Mouse (Mus musculus): ENCODE measurements around the gene Tmem140. TPM values are rescaled to one million over a fixed set of nuclear protein-coding genes. Genes with fewer than 3 reads are reported as not detected.

Tmem140 gene
- polyA plus RNA-seq, 1 experiment from 2014 or later, result 1.2 TPM

DNA sequence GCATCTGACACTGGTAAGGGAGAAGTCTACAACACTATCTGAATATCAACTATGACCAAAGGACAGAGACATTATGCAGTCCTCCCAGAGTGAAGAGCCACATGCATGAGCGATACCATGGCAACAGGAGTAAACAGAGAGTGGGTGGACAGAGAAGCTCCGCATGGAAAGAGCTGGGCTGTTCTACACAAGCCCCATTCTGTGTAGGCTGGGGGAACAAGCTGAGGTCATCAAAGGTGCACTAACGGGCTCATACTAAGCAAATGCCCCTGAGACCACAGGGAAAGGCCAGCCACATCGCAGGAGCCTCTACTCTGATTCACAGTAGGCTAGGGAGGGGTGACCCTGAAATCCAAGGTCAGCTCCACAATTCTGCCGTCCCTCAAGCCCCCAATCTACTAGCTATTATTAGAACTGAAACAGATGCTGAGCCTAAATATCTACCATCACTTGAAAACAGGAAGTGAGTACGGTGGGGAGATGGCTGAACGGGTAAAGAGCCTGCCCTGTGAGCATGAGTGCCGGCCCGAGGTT lies 39.0 kb downstream of the Tmem140 start:
- ATAC-seq (replicated peaks; ENCODE audit: low FRiP score, low TSS enrichment, low read depth), result no peak
- WGBS, result 55% methylated on average over 9 of the region's 9 CpGs
- Histone ChIP-seq H3K9ac (ENCODE audit: low read length) (no peak overlapping the region), H3K27ac (ENCODE audit: low read depth) (no peak overlapping the region), H3K36me3 (ENCODE audit: control insufficient read depth, insufficient read depth, low read length) (peaks cover 67% of the 10 kb centered on the region), H3K4me2 (ENCODE audit: low read length) (no peak overlapping the region), H3K27me3 (replicated peaks; ENCODE audit: control insufficient read depth, insufficient read depth, low read length) (no peaks in the 10 kb centered on the region), H3K9me3 (ENCODE audit: control insufficient read depth, low read length) (no peaks in the 10 kb centered on the region), H3K4me3 (ENCODE audit: low read depth, low read length) (no peak overlapping the region), H3K4me1 (replicated peaks; ENCODE audit: control insufficient read depth, insufficient read depth, low read length) (0 out of 2 replicates have a peak, but pooled peaks cover 4% of the 10 kb centered on the region)
- no peak for DNase-seq (ENCODE audit: low spot score)

DNA sequence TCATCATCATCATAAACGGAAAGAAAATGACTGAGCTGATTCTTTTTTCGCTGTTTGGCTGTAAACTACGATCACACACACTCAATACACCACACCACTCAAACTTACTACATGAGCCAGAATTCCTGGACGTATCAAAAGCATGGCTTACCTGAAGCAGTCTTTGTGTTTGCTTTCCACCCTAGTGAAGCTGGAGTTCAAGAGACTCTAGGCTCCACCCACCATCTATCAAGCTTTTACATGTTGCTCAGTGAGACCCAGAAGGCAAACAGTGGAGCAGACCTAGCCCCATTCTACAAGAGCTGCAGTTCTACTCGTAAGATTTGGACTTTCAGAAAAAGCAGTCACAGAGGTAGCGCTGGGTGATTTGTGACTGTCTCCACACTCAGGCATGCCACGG lies 39.6 kb downstream of the Tmem140 start:
- peaks cover 67% of the 10 kb centered on the region for H3K36me3 ChIP-seq (ENCODE audit: control insufficient read depth, insufficient read depth, low read length)
- H3K27me3 ChIP-seq (replicated peaks; ENCODE audit: control insufficient read depth, insufficient read depth, low read length), result no peaks in the 10 kb centered on the region
- H3K4me2 ChIP-seq (ENCODE audit: low read length), result no peak overlapping the region
- H3K4me1 ChIP-seq (replicated peaks; ENCODE audit: control insufficient read depth, insufficient read depth, low read length), result 0 out of 2 replicates have a peak, but pooled peaks cover 4% of the 10 kb centered on the region
- no peaks in the 10 kb centered on the region for H3K9me3 ChIP-seq (ENCODE audit: control insufficient read depth, low read length)
- WGBS, result 83% methylated on average over 7 of the region's 7 CpGs
- no peak overlapping the region for H3K9ac ChIP-seq (ENCODE audit: low read length)
- DNase-seq (ENCODE audit: low spot score) (no peak), ATAC-seq (replicated peaks; ENCODE audit: low FRiP score, low TSS enrichment, low read depth) (no peak)
- H3K27ac ChIP-seq (ENCODE audit: low read depth), result no peak overlapping the region
- no peak overlapping the region for H3K4me3 ChIP-seq (ENCODE audit: low read depth, low read length)

DNA sequence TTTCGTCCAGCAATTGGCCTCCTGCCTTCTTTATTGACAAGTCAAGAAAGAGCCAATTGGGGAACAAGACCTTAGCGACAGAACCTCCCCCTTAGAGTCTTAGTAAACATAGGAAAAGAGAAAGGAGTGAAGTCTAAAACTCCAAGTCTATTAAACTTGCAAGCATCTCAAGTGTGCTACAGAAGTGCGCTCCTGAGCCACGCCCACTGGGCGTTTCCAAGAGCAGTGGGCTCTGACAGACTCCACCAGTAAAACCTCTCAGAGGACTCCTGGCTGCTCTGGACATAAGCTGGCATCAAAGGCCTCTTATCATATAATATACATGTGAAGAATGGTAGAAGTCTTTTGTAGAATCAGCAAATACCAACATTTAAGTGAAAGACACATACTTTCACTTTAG lies 40.5 kb downstream of the Tmem140 start:
- Histone ChIP-seq H3K9ac (ENCODE audit: low read length) (no peak overlapping the region), H3K27ac (ENCODE audit: low read depth) (no peak overlapping the region), H3K4me3 (ENCODE audit: low read depth, low read length) (no peak overlapping the region), H3K27me3 (replicated peaks; ENCODE audit: control insufficient read depth, insufficient read depth, low read length) (no peaks in the 10 kb centered on the region), H3K36me3 (ENCODE audit: control insufficient read depth, insufficient read depth, low read length) (peaks cover 66% of the 10 kb centered on the region), H3K4me2 (ENCODE audit: low read length) (no peak overlapping the region), H3K9me3 (ENCODE audit: control insufficient read depth, low read length) (no peaks in the 10 kb centered on the region), H3K4me1 (replicated peaks; ENCODE audit: control insufficient read depth, insufficient read depth, low read length) (0 out of 2 replicates have a peak, but pooled peaks cover 4% of the 10 kb centered on the region)
- 68% methylated on average over 5 of the region's 5 CpGs for WGBS
- ATAC-seq (replicated peaks; ENCODE audit: low FRiP score, low TSS enrichment, low read depth) (no peak), DNase-seq (ENCODE audit: low spot score) (no peak)

- Histone ChIP-seq H3K4me2 (ENCODE audit: low read length) (no peak overlapping the region), H3K9me3 (ENCODE audit: control insufficient read depth, low read length) (no peaks in the 10 kb centered on the region), H3K9ac (ENCODE audit: low read length) (no peak overlapping the region), H3K4me1 (replicated peaks; ENCODE audit: control insufficient read depth, insufficient read depth, low read length) (0 out of 2 replicates have a peak, but pooled peaks cover 4% of the 10 kb centered on the region), H3K36me3 (ENCODE audit: control insufficient read depth, insufficient read depth, low read length) (peaks cover 64% of the 10 kb centered on the region), H3K4me3 (ENCODE audit: low read depth, low read length) (no peak overlapping the region), H3K27me3 (replicated peaks; ENCODE audit: control insufficient read depth, insufficient read depth, low read length) (no peaks in the 10 kb centered on the region), H3K27ac (ENCODE audit: low read depth) (no peak overlapping the region)
- ATAC-seq (replicated peaks; ENCODE audit: low FRiP score, low TSS enrichment, low read depth) (no peak), DNase-seq (ENCODE audit: low spot score) (no peak)
- 86% methylated on average over 10 of the region's 10 CpGs for WGBS
These were observed 40.9 kb downstream of the Tmem140 start for GRCm38 (mm10) chr6:34903851-34904250.

- WGBS, result 93% methylated on average over 6 of the region's 6 CpGs
- H3K27me3 ChIP-seq (replicated peaks; ENCODE audit: control insufficient read depth, insufficient read depth, low read length), result no peaks in the 10 kb centered on the region
- no peak for ATAC-seq (replicated peaks; ENCODE audit: low FRiP score, low TSS enrichment, low read depth)
- H3K4me1 ChIP-seq (replicated peaks; ENCODE audit: control insufficient read depth, insufficient read depth, low read length), result 0 out of 2 replicates have a peak, but pooled peaks cover 4% of the 10 kb centered on the region
- H3K36me3 ChIP-seq (ENCODE audit: control insufficient read depth, insufficient read depth, low read length), result peaks cover 63% of the 10 kb centered on the region
- H3K4me3 ChIP-seq (ENCODE audit: low read depth, low read length), result no peak overlapping the region
- H3K9ac ChIP-seq (ENCODE audit: low read length), result no peak overlapping the region
- no peak overlapping the region for H3K4me2 ChIP-seq (ENCODE audit: low read length)
- no peak for DNase-seq (ENCODE audit: low spot score)
- H3K9me3 ChIP-seq (ENCODE audit: control insufficient read depth, low read length), result no peaks in the 10 kb centered on the region
- H3K27ac ChIP-seq (ENCODE audit: low read depth), result no peak overlapping the region
These were observed 41.4 kb downstream of the Tmem140 start for GRCm38 (mm10) chr6:34904361-34904760.

GRCm38 (mm10) chr6:34906125-34906524 lies 43.2 kb downstream of the Tmem140 start:
- no peak for ATAC-seq (replicated peaks; ENCODE audit: low FRiP score, low TSS enrichment, low read depth)
- 79% methylated on average over 2 of the region's 2 CpGs for whole genome bisulfite sequencing

DNA sequence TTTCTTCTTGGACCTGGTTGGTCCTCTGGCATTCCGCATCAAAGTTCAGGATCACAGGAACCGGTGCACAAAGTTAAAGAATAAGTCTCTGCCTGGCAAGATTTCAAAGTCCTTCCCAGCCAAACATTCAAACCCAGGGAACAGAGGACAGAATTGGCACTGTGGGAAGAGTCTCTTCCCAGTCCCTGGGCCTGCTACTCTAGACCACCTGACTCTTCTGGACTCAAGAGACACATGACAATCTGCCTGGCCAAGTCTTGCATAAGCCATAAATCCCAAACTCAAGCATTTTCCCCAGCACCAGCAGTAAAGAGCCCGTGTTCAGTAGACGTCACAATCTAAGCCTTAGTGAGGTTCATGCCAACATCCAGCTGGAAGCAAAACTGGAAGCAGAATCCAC lies 43.7 kb downstream of the Tmem140 start:
- no peak overlapping the region for H3K9ac ChIP-seq (ENCODE audit: low read length)
- DNase-seq (ENCODE audit: low spot score) (no peak), ATAC-seq (replicated peaks; ENCODE audit: low FRiP score, low TSS enrichment, low read depth) (no peak)
- H3K27ac ChIP-seq (ENCODE audit: low read depth), result no peak overlapping the region
- H3K9me3 ChIP-seq (ENCODE audit: control insufficient read depth, low read length), result no peaks in the 10 kb centered on the region
- no peak overlapping the region for H3K4me2 ChIP-seq (ENCODE audit: low read length)
- H3K27me3 ChIP-seq (replicated peaks; ENCODE audit: control insufficient read depth, insufficient read depth, low read length), result no peaks in the 10 kb centered on the region
- 89% methylated on average over 4 of the region's 4 CpGs for WGBS
- no peak overlapping the region for H3K4me3 ChIP-seq (ENCODE audit: low read depth, low read length)
- H3K4me1 ChIP-seq (replicated peaks; ENCODE audit: control insufficient read depth, insufficient read depth, low read length), result peaks cover 11% of the 10 kb centered on the region
- H3K36me3 ChIP-seq (ENCODE audit: control insufficient read depth, insufficient read depth, low read length), result peaks cover 53% of the 10 kb centered on the region

More at GRCm38 (mm10) chr6:34906125-34906524, 43.2 kb downstream of the Tmem140 start:
- Histone ChIP-seq H3K4me3 (ENCODE audit: low read depth, low read length) (no peak overlapping the region), H3K27me3 (replicated peaks; ENCODE audit: control insufficient read depth, insufficient read depth, low read length) (no peaks in the 10 kb centered on the region), H3K9me3 (ENCODE audit: control insufficient read depth, low read length) (no peaks in the 10 kb centered on the region), H3K4me2 (ENCODE audit: low read length) (no peak overlapping the region), H3K4me1 (replicated peaks; ENCODE audit: control insufficient read depth, insufficient read depth, low read length) (peaks cover 11% of the 10 kb centered on the region), H3K27ac (ENCODE audit: low read depth) (no peak overlapping the region), H3K36me3 (ENCODE audit: control insufficient read depth, insufficient read depth, low read length) (peaks cover 56% of the 10 kb centered on the region), H3K9ac (ENCODE audit: low read length) (no peak overlapping the region)
- DNase-seq (ENCODE audit: low spot score), result no peak

- Histone ChIP-seq H3K9ac (ENCODE audit: low read length) (no peak overlapping the region), H3K4me2 (ENCODE audit: low read length) (no peak overlapping the region), H3K27me3 (replicated peaks; ENCODE audit: control insufficient read depth, insufficient read depth, low read length) (no peaks in the 10 kb centered on the region), H3K36me3 (ENCODE audit: control insufficient read depth, insufficient read depth, low read length) (peaks cover 51% of the 10 kb centered on the region), H3K9me3 (ENCODE audit: control insufficient read depth, low read length) (no peaks in the 10 kb centered on the region), H3K4me3 (ENCODE audit: low read depth, low read length) (no peak overlapping the region), H3K4me1 (replicated peaks; ENCODE audit: control insufficient read depth, insufficient read depth, low read length) (peaks cover 8% of the 10 kb centered on the region), H3K27ac (ENCODE audit: low read depth) (no peak overlapping the region)
- 73% methylated on average over 2 of the region's 2 CpGs for whole genome bisulfite sequencing
- no peak for DNase-seq (ENCODE audit: low spot score)
- ATAC-seq (replicated peaks; ENCODE audit: low FRiP score, low TSS enrichment, low read depth), result no peak
These were observed 44.2 kb downstream of the Tmem140 start for GRCm38 (mm10) chr6:34907121-34907614.

- peaks cover 7% of the 10 kb centered on the region for H3K4me1 ChIP-seq (replicated peaks; ENCODE audit: control insufficient read depth, insufficient read depth, low read length)
- H3K27me3 ChIP-seq (replicated peaks; ENCODE audit: control insufficient read depth, insufficient read depth, low read length), result no peaks in the 10 kb centered on the region
- no peak overlapping the region for H3K9ac ChIP-seq (ENCODE audit: low read length)
- no peak for DNase-seq (ENCODE audit: low spot score)
- H3K4me3 ChIP-seq (ENCODE audit: low read depth, low read length), result no peak overlapping the region
- H3K27ac ChIP-seq (ENCODE audit: low read depth), result no peak overlapping the region
- peaks cover 49% of the 10 kb centered on the region for H3K36me3 ChIP-seq (ENCODE audit: control insufficient read depth, insufficient read depth, low read length)
- 87% methylated on average over 18 of the region's 18 CpGs for WGBS
- H3K4me2 ChIP-seq (ENCODE audit: low read length), result no peak overlapping the region
- no peaks in the 10 kb centered on the region for H3K9me3 ChIP-seq (ENCODE audit: control insufficient read depth, low read length)
- no peak for ATAC-seq (replicated peaks; ENCODE audit: low FRiP score, low TSS enrichment, low read depth)
These were observed 44.8 kb downstream of the Tmem140 start for GRCm38 (mm10) chr6:34907696-34908260.
